Mouse (Mus musculus) adrenal gland, postnatal 25 days (tissue): Measurements from ENCODE around the gene Coro2b. TPM values are rescaled to one million over a fixed set of nuclear protein-coding genes. Genes with fewer than 3 reads are reported as not detected.

Experiments used
- DNase-seq: peaks from one replicate; pipeline ENCODE4 v3.0.0; 2021; ENCODE audit warnings: mixed read lengths
- total RNA-seq: library from RNA; stranded (reverse); gene quantifications from 2 replicates; pipeline ENCODE4 v1.2.3, GENCODE M21; 2021

Gene Coro2b
- total RNA-seq, 1 experiment from 2014 or later, result 16.2 TPM

- no peak for DNase-seq
Observed at GRCm38 (mm10) chr9:62539251-62539711, 2.4 kb upstream of the Coro2b start.

GRCm38 (mm10) chr9:62537941-62538340 lies 1.1 kb upstream of the Coro2b start:
- no peak for DNase-seq

GRCm38 (mm10) chr9:62536119-62536654 lies 657 bp downstream of the Coro2b start:
- DNase-seq, result no peak

GRCm38 (mm10) chr9:62535566-62535965 lies 1.3 kb downstream of the Coro2b start:
- no peak for DNase-seq

GRCm38 (mm10) chr9:62534691-62535090 lies 2.2 kb downstream of the Coro2b start:
- DNase-seq, result no peak

GRCm38 (mm10) chr9:62534158-62534557 lies 2.7 kb downstream of the Coro2b start:
- DNase-seq, result no peak

GRCm38 (mm10) chr9:62532876-62533275 lies 4.0 kb downstream of the Coro2b start:
- no peak for DNase-seq

- DNase-seq, result peak; percentile 59
Observed at GRCm38 (mm10) chr9:62531459-62532275, 5.2 kb downstream of the Coro2b start.

- DNase-seq, result no peak
Observed at GRCm38 (mm10) chr9:62528527-62528926, 8.3 kb downstream of the Coro2b start.

GRCm38 (mm10) chr9:62526858-62527257 lies 10.0 kb downstream of the Coro2b start:
- no peak for DNase-seq

GRCm38 (mm10) chr9:62526451-62526850 lies 10.4 kb downstream of the Coro2b start:
- peak; percentile 48 for DNase-seq

GRCm38 (mm10) chr9:62524761-62525308 lies 12.0 kb downstream of the Coro2b start:
- no peak for DNase-seq

GRCm38 (mm10) chr9:62522791-62523471 lies 13.9 kb downstream of the Coro2b start:
- peak; percentile 48 for DNase-seq

- DNase-seq, result peak; percentile 42
Observed at GRCm38 (mm10) chr9:62522211-62522610, 14.6 kb downstream of the Coro2b start.

- no peak for DNase-seq
Observed at GRCm38 (mm10) chr9:62521541-62521940, 15.3 kb downstream of the Coro2b start.

- DNase-seq, result no peak
Observed at GRCm38 (mm10) chr9:62520933-62521332, 15.9 kb downstream of the Coro2b start.

- no peak for DNase-seq
Observed at GRCm38 (mm10) chr9:62519787-62520503, 16.9 kb downstream of the Coro2b start.

GRCm38 (mm10) chr9:62519334-62519733 lies 17.5 kb downstream of the Coro2b start:
- no peak for DNase-seq

GRCm38 (mm10) chr9:62518572-62518971 lies 18.3 kb downstream of the Coro2b start:
- DNase-seq, result no peak

GRCm38 (mm10) chr9:62517112-62517957 lies 19.5 kb downstream of the Coro2b start:
- DNase-seq, result no peak

- DNase-seq, result no peak
Observed at GRCm38 (mm10) chr9:62515138-62515537, 21.7 kb downstream of the Coro2b start.
